Comparison of ENCODE assay signal across 14 mouse cellular contexts in the genomic region with DNA sequence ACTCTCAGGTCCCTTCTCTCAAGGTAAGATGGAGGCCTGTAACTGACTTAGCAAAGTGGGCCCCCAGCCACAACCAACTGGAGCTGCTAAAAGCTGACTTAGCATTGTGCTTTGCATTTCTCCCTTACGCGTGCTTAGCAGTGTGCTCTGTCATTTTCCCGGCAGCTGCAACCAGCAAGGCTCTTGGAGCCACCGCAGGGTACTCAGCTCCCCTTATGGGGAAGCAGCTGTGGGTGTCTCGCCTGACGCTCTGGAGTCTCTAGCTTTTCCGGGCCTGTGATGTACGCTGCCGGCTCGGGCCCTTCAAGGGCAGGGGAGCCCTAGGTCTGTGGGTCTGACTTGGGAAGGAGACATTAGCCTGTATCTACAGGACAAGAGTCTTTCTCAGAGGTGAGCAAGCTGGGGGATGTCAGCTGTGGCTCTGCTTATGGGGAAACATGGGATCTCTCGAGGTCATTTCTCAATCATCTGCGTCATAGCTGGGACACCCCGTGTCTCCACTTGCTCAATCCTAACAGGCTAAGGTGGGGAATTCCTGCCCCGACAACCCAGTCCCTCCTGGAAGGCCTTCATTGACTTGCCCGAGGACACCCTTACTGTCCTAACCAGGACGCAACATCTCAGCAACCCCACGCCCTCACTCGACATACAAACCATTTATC. TPM values are rescaled to one million over a fixed set of nuclear protein-coding genes. Genes with fewer than 3 reads are reported as not detected.
A peak's percentile ranks its signal among the peaks of the same experiment; 100 is the strongest.
DNase-seq lines count a peak whose midpoint lies in the region; ATAC-seq and TF ChIP-seq lines count a peak whose summit lies in the region.
"Had no signal": no experiment of that assay in that cellular context is flagged by ENCODE, and none has a peak within 500 bp of the region (broad histone marks: within the 10 kb centered on the region; RNA-seq: fewer than 3 reads in every experiment).

No protein-coding gene starts in this region.

- H3K4me1 ChIP-seq in liver, postnatal 0 days (ENCODE audit: insufficient read depth) = no peaks in the 10 kb centered on the region
- H3K4me1 ChIP-seq in liver, embryonic 12.5 days = peaks cover 3% of the 10 kb centered on the region; the same call in 1 of the 2 replicates

- no peaks in the 10 kb centered on the region for H3K27me3 ChIP-seq in liver, postnatal 0 days (ENCODE audit: insufficient read depth, low read length)
- no peaks in the 10 kb centered on the region for H3K27me3 ChIP-seq in liver, embryonic 12.5 days (replicated peaks)

- ATAC-seq in liver, postnatal 0 days = peak; percentile 47; the same call in 1 of the 2 replicates
- no peak for ATAC-seq in liver, embryonic 12.5 days
- ATAC-seq in hematopoietic stem cell, adult 5-6 weeks (replicated peaks in 1 of 2; ENCODE audit: insufficient read depth in 1 of 2, low FRiP score in 2 of 2, low TSS enrichment in 1 of 2, low read depth in 1 of 2, poor library complexity in 2 of 2, severe bottlenecking in 2 of 2) = peak; percentile 28 to 58
- ATAC-seq: forebrain, embryonic 16.5 days; intestine, embryonic 16.5 days had no signal

- no peak for TF ChIP-seq EP300 in liver, postnatal 0 days (IDR thresholded peaks at IDR 0.05; ENCODE audit: low read depth)

- DNase-seq in adrenal gland, postnatal 10 days = peak; percentile 47
- DNase-seq in adrenal gland, adult 8-10 months = no peak
- DNase-seq in liver, postnatal 0 days = no peak
- peak; percentile 56 for DNase-seq in 416B (ENCODE audit: low read depth)
- DNase-seq in cerebellum, adult 11 months = no peak
- DNase-seq in left cerebral cortex, adult 11 months (ENCODE audit: low spot score) = no peak
- DNase-seq: cerebellum, postnatal 25 days; gastrocnemius, postnatal 36 days; kidney, postnatal 25 days; retina, postnatal 1 day had no signal

- no peaks in the 10 kb centered on the region; the same call in 1 of the 2 replicates for H3K9me3 ChIP-seq in liver, postnatal 0 days (ENCODE audit: low read length)
- H3K9me3 ChIP-seq in liver, embryonic 12.5 days (replicated peaks) = no peaks in the 10 kb centered on the region

- H3K9ac ChIP-seq in liver, postnatal 0 days (replicated peaks) = no peak overlapping the region
- no peak overlapping the region for H3K9ac ChIP-seq in liver, embryonic 12.5 days

- 0 out of 2 replicates have a peak overlapping the region, but pooled peaks have one; percentile 5 for H3K27ac ChIP-seq in liver, postnatal 0 days (ENCODE audit: low read depth)
- no peak overlapping the region for H3K27ac ChIP-seq in liver, embryonic 12.5 days

- WGBS in liver, postnatal 0 days (ENCODE audit: insufficient replicate concordance) = 69% methylated on average over 18 of the region's 18 CpGs
- WGBS in liver, embryonic 12.5 days (ENCODE audit: insufficient replicate concordance) = 59% methylated on average over 18 of the region's 18 CpGs

- H3K36me3 ChIP-seq in liver, postnatal 0 days (replicated peaks; ENCODE audit: insufficient read depth, low read length) = no peaks in the 10 kb centered on the region
- no peaks in the 10 kb centered on the region for H3K36me3 ChIP-seq in liver, embryonic 12.5 days

- no peak overlapping the region for H3K4me2 ChIP-seq in liver, postnatal 0 days (ENCODE audit: low read depth, low read length)
- no peak overlapping the region for H3K4me2 ChIP-seq in liver, embryonic 12.5 days

- no peak for TF ChIP-seq CTCF in liver, postnatal 0 days (IDR thresholded peaks at IDR 0.05; ENCODE audit: low read depth)

- H3K4me3 ChIP-seq in liver, postnatal 0 days (ENCODE audit: low read depth, low read length) = no peak overlapping the region
- no peak overlapping the region for H3K4me3 ChIP-seq in liver, embryonic 12.5 days

RNA-seq across cellular contexts. Expression of a gene that starts 18.4 kb away (rescaled TPM):
- 10 to 100 TPM; 30.0 to 33.2 TPM for total RNA-seq in adrenal gland, postnatal 10 days (2021)
- 10 to 100 TPM; 28.2 to 37.8 (median 33.4) TPM for total RNA-seq in adrenal gland, adult 8-10 months (2022)
- polyA plus RNA-seq in liver, postnatal 0 days (2015; fragmentation: Nextera tagmentation; extraction: Ambion mirVana) = 19.6 and 19.9 TPM in 2 replicates
- 36.3 and 41.3 TPM in 2 replicates for polyA plus RNA-seq in liver, embryonic 12.5 days (2016; fragmentation: Nextera tagmentation; extraction: Ambion mirVana)
- total RNA-seq in hematopoietic stem cell, adult 5-6 weeks (2017) = 42.5 and 55.0 TPM in 2 replicates

RNA-seq across cellular contexts. Expression of a gene that starts 29.2 kb away (rescaled TPM):
- total RNA-seq in adrenal gland, postnatal 10 days (2021) = 10 to 100 TPM; 29.1 to 30.7 TPM
- total RNA-seq in adrenal gland, adult 8-10 months (2022) = 10 to 100 TPM in 2 of 4 experiments, 1 to 10 TPM in 2; 7.2 to 14.9 (median 11.4) TPM
- polyA plus RNA-seq in liver, postnatal 0 days (2015; fragmentation: Nextera tagmentation; extraction: Ambion mirVana) = 1.3 and 1.7 TPM in 2 replicates
- polyA plus RNA-seq in liver, embryonic 12.5 days (2016; fragmentation: Nextera tagmentation; extraction: Ambion mirVana) = 2.6 and 3.1 TPM in 2 replicates
- total RNA-seq in hematopoietic stem cell, adult 5-6 weeks (2017) = 3.6 and 7.4 TPM in 2 replicates

RNA-seq across cellular contexts. Expression of a gene that starts 46.6 kb away (rescaled TPM):
- total RNA-seq in adrenal gland, postnatal 10 days (2021) = 1 to 10 TPM; 5.1 to 6.6 TPM
- 1 to 10 TPM; 2.5 to 5.7 (median 4.6) TPM for total RNA-seq in adrenal gland, adult 8-10 months (2022)
- polyA plus RNA-seq in liver, postnatal 0 days (2015; fragmentation: Nextera tagmentation; extraction: Ambion mirVana) = 4.4 and 4.5 TPM in 2 replicates
- 4.4 and 6.7 TPM in 2 replicates for polyA plus RNA-seq in liver, embryonic 12.5 days (2016; fragmentation: Nextera tagmentation; extraction: Ambion mirVana)
- 25.8 and 26.5 TPM in 2 replicates for total RNA-seq in hematopoietic stem cell, adult 5-6 weeks (2017)

Comparison
In these comparisons a context has a peak if more than half of its experiments do, and no peak if none do; other contexts are left out.
1. DNase-seq: peak in adrenal gland, postnatal 10 days (single experiment) and 416B (single experiment); none in adrenal gland, adult 8-10 months (single experiment), liver, postnatal 0 days (single experiment), cerebellum, adult 11 months (single experiment) and left cerebral cortex, adult 11 months (single experiment).